Mouse (Mus musculus): Measurements from ENCODE around the gene Txlna. TPM values are rescaled to one million over a fixed set of nuclear protein-coding genes. Genes with fewer than 3 reads are reported as not detected.

Txlna gene
- total RNA-seq, 2 experiments from 2014 or later: 73.6 to 79.8 TPM

- peak; percentile 64 to 68 for DNase-seq (ENCODE audit: low spot score in 2 of 2)
These were observed 40.4 kb downstream of the Txlna start, which contains the start of the genes Eif3i and Tmem234 for GRCm38 (mm10) chr4:129600233-129601158. Gene Eif3i (minus strand): TSS chr4:129600648. Gene Tmem234 (plus strand): TSS chr4:129600668.

- DNase-seq (ENCODE audit: low spot score in 2 of 2): no peak
These were observed 52.0 kb downstream of the Txlna start for GRCm38 (mm10) chr4:129588865-129589264.

GRCm38 (mm10) chr4:129586943-129587342 lies 53.9 kb downstream of the Txlna start:
- DNase-seq (ENCODE audit: low spot score in 2 of 2): no peak

GRCm38 (mm10) chr4:129585773-129586172 lies 55.1 kb downstream of the Txlna start:
- DNase-seq (ENCODE audit: low spot score in 2 of 2): no peak

GRCm38 (mm10) chr4:129584884-129585608 lies 55.8 kb downstream of the Txlna start:
- peak; percentile 78 to 79 for DNase-seq (ENCODE audit: low spot score in 2 of 2)

GRCm38 (mm10) chr4:129584370-129584769 lies 56.5 kb downstream of the Txlna start:
- DNase-seq (ENCODE audit: low spot score in 2 of 2): no peak

GRCm38 (mm10) chr4:129582251-129582650 lies 58.6 kb downstream of the Txlna start:
- no peak for DNase-seq (ENCODE audit: low spot score in 2 of 2)

GRCm38 (mm10) chr4:129580347-129580746 lies 60.5 kb downstream of the Txlna start:
- no peak for DNase-seq (ENCODE audit: low spot score in 2 of 2)

- DNase-seq (ENCODE audit: low spot score in 2 of 2): no peak
These were observed 62.4 kb downstream of the Txlna start, which contains the start of gene Fam167b for GRCm38 (mm10) chr4:129578466-129578865. Gene Fam167b (minus strand): TSS chr4:129578549.

GRCm38 (mm10) chr4:129577688-129578087 lies 63.2 kb downstream of the Txlna start:
- DNase-seq (ENCODE audit: low spot score in 2 of 2): no peak

GRCm38 (mm10) chr4:129576863-129577491 lies 63.9 kb downstream of the Txlna start:
- peak in 1 of 2 experiments; percentile 56 for DNase-seq (ENCODE audit: low spot score in 2 of 2)

Small RNA genes lying within 50 kb of the gene (microRNA-seq; reads per million reads assigned to microRNA genes)
- 1.6 reads per million for gene Mir7016

Other genes starting within 250 kb of the Txlna start
- 1 to 10 TPM; 1.1 TPM for gene Zbtb8b, start 200.2 kb downstream of the Txlna start, total RNA-seq (2021)
- 10 to 100 TPM; 55.4 TPM for gene Bsdc1, start 179.5 kb downstream of the Txlna start, total RNA-seq (2021)
- not detected for gene Tssk3, start 150.0 kb downstream of the Txlna start, total RNA-seq (2021)
- not detected for gene Fam229a, start 149.9 kb downstream of the Txlna start, total RNA-seq (2021)
- 100 to 1,000 TPM; 157 to 183 TPM for gene Marcksl1, start 127.5 kb downstream of the Txlna start, total RNA-seq (2021)
- 10 to 100 TPM; 74.9 to 84.8 TPM for gene Hdac1, start 98.4 kb downstream of the Txlna start, total RNA-seq (2021)
- 1 to 10 TPM; 8.7 to 9.7 TPM for gene Lck, start 67.4 kb downstream of the Txlna start, total RNA-seq (2021)
- 10 to 100 TPM; 30.9 to 33.5 TPM for gene Fam167b, start 62.5 kb downstream of the Txlna start, total RNA-seq (2021)
- 100 to 1,000 TPM; 187 to 188 TPM for gene Eif3i, start 40.4 kb downstream of the Txlna start, total RNA-seq (2021)
- 100 to 1,000 TPM; 111 to 114 TPM for gene Tmem234, start 40.4 kb downstream of the Txlna start, total RNA-seq (2021)
- 1 to 10 TPM; 2.9 to 3.3 TPM for gene Dcdc2b, start 26.8 kb downstream of the Txlna start, total RNA-seq (2021)
- gene Iqcc, start 22.0 kb downstream of the Txlna start, total RNA-seq (2021): 10 to 100 TPM; 26.6 to 31.2 TPM
- 10 to 100 TPM; 61.5 to 62.6 TPM for gene Ccdc28b, start 17.1 kb downstream of the Txlna start, total RNA-seq (2021)
- gene Kpna6, start 31.7 kb upstream of the Txlna start, total RNA-seq (2021): 10 to 100 TPM; 79.1 TPM
- 10 to 100 TPM; 15.9 to 19.4 TPM for gene Tmem39b, start 55.8 kb upstream of the Txlna start, total RNA-seq (2021)
- 100 to 1,000 TPM; 122 to 138 TPM for gene Khdrbs1, start 101.2 kb upstream of the Txlna start, total RNA-seq (2021)
- gene Ptp4a2, start 170.2 kb upstream of the Txlna start, total RNA-seq (2021): 100 to 1,000 TPM; 282 to 309 TPM